Mouse (Mus musculus) kidney, adult 18-20 months (tissue): Measurements from ENCODE around the gene Ankrd34c.

Experiments
- DNase-seq: peaks from one replicate; pipeline ENCODE4 v3.0.0; 2021

The Ankrd34c gene

DNA sequence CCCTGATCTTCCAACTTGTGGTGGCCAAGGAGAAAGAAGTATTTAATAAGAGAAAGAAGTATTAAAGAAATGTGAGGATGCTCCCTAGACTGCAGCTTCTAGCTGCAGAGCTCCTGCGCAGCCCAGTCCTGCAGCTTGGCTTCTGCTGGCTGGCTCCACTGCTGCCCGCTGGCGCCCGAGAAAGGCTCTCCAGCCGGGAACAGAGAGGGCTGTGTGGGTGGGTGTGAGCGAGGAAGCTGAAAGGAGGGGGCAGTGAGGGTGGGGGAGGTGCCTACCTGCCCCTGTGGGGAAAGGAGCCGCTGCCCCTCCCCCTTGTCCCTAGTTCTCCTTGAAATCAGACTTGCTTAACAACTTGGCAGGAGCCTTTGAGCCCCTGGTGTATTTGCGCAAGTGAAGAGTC, at the start of gene Ankrd34c:
Gene Ankrd34c (minus strand): TSS at position 181 of the 400 bp plus-strand sequence.
- no peak for DNase-seq

DNA sequence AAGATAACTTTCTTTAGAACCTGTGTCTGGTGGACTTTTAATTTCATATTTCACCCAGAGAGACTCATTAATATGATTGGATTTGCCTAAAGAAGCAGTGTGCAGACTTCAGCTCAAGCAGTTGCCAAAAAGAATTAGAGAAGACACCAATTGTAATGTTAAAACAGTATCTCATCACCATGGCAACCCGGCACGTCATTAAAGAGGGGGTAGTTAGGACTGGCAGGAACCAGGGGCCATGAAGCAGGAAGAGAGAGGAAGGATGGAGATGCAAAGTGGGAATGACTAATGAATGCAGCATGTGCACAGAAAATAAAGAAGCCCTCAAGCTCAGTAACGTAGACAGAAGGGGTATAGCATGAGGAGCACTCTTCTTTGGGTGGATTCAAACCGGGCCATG, 49.3 kb upstream of the Ankrd34c start:
- DNase-seq = no peak

DNA sequence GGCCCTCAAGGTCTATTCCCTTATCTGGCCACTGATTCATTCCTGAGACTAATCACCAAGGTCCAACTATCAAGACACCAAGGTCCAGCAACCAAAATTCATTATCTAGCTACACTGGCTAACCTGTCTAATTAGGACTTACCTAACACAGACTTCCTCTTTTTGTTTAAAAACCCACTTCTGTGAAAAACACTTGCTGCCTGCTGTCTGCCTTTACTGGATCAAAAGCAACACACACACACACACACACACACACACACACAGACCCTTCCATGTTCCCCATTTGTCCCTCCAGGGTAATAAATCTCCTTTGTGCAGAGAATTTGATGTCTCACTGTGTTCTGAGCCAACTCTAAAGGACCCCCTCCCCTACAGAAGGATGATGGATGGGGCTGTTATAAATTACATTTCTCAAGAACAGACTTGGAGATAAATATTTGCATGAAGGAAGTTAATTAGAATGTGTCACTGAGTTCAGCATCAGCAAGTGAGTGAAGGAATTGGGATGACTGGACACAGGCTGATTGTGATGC, 43.2 kb upstream of the Ankrd34c start:
- no peak for DNase-seq

DNA sequence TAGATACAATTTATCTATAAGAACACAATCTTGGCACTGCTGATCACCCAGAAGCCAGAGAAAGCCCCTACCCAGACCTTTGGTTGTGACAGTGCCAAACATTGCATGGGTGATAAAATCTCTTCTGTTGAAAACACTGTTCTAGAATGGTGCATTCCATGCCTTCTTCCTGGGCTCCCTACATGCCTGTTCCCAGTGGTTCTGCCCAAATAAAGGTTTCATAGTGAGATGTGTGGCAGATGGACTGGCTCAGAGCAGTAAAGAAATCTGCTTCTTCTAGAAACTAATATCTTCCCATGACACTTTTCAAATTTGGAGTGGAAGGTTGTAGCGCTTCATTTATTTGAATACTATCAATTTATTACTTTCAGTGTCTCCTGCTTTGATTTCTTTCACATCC, 41.0 kb upstream of the Ankrd34c start:
- DNase-seq = no peak

DNA sequence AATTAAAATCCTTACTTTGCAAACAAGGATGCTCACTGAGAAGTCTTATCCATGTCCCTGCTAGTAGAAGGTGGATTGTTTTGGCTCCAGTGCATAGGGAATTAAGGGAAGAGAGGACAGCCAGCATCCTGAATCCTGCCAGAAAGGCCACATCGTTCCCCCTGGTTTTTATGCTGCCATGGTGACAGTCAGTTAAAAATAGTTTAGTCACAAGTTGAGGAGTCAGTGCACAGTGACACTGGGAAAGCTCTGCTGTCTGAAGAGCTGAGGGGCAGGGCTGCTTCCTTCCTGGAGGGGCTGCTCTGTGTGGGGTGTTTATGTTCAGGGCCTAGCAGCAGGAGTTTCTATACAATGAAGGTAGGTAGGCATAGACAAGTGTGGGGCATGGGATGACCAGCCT, 32.9 kb upstream of the Ankrd34c start:
- DNase-seq = no peak

DNA sequence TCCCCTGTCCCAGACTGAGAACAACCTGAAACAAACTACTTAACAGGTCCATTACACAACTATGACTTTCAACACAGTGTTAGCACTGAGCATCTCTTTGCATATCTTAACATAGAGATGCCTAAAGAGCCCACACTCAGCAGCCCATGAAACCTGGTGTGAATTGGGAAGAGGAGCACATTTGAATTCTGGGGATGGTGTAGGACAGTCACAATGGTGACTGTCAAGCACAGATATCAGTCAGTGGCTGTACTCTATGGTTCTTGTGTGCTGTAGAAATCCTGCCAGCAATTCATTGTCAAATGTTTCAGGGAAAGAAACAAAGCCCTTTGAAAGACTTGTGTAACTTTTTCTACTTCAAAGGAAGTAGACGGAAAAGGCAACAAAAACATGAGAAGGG, 23.7 kb upstream of the Ankrd34c start:
- no peak for DNase-seq

DNA sequence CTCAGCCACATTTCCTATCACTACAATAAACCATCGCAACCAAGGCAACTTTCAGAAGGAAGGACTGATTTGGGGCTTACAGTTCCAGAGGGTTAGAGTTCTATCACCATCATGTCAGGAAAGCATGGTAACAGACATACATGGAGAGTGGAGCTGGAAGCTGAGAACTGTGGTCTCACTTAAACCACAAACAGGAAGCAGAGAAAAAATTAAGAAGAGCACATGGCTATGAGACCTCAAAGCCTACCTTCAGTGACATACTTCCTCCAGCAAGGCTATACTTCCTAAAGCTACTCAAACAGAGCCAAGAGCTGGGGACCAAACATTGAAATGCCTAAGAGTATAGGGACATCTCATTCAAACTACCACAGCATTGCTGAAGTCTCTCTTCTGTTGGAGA, 20.3 kb upstream of the Ankrd34c start:
- DNase-seq = no peak

DNA sequence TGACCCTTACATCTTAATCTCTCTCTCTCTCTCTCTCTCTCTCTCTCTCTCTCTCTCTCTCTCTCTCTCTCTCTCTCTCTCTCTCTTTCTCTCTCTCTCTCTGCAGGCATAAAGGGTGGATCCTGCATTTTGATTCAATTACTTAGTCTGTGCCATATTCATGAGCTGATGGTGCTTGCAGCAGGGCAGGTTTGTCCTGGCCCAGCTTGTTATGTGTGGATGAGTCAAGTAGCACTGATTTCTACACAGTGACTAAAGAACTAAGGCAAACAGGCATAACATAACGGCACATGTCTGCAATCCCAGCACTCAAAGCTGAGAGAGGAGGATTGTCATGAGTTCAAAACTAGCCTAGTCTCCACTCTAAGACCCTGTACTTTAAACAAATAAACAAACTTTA, 19.9 kb upstream of the Ankrd34c start:
- no peak for DNase-seq

DNA sequence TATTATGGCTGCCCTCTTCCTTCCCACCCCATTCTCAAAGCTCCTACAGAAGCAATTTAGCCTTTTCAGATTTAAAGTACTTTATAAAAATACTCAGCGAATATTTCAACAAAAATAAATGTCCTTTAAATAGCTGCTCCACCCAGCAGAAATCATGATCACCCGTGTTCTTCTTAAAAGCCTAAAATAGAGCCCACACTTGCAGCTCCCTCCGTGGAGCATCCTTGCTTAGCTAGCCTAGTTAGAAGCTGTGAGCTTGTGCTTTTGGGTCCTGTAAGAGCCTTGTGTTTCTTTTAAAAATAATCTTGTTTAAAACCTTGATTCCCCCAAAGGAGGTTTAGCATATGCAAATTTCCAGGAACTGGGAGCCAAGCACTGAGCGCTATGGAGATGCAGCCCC, 19.3 kb upstream of the Ankrd34c start:
- no peak for DNase-seq

DNA sequence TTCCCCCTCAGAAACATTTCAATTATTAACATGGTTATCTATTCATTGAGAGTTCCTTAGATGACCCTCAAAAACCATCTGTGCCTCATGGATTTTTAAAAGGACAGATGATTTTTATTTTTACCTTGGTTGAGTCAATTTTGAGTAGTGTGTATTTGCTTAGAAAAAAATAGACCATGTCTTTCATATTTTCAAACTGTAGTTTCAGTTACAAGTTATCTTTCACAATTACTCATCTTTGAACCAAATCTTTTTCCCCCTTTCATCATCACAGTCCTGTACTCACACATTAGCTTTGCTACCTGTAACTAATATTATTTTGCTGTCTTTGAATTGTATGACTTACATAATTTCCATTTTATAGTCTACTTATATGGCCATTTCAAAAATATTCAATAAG, 1.8 kb upstream of the Ankrd34c start:
- DNase-seq = no peak

DNA sequence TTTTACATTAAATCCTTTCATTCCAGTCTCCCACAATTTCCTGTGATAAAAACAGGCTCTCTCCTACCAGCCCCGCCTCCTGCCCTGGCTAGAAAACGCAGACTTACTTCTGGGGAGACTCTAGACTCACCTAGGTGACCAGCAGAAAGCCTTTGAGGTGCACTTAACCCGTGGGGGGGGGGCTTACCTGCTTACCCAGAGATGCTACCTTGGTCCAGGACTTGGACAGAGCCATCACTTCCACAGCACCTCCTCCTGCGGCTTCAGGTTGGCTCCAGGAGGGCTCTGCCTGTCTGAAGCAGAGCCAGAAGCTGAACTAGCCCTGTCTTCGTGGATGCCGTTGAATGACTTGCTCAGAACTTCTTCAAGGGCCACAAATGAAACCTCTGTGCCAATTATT, 387 bp downstream of the Ankrd34c start:
- DNase-seq = no peak

DNA sequence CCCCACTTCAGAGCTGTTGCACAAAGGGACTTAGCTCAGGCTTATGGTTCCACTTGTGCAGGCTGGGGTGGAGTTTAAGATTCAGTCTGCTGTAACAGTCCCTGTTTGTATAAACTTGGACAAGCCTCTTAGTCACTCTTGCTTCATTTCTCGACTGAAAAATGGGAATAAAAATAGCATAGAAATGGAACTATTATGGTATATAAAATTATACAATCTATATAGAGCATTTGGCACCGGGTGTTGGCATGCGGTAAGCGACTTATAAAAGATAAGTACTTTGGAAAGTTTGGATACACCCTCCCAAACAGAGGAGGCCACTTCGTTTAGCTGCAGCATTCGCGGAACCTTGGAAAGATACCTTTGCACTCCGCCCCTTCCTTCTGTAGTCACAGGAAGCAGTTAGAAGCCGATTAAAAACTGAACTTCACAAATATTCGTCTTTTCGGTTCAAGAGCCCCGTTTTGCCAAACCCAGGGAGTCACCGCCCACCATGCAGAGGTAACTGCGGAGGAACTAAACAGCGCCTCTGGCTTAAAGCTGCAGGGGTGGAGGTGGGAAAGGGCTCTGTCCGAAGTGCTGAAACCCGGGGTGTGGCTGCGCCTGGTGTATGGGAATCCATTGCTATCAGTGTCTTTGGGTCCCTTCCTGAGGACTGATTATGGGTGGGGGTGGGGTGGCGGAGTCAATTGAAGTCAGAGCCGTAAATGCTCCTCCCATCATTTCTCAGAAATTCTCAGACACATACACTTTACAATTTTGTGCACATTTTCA, 1.2 kb downstream of the Ankrd34c start:
- DNase-seq = peak; percentile 6

DNA sequence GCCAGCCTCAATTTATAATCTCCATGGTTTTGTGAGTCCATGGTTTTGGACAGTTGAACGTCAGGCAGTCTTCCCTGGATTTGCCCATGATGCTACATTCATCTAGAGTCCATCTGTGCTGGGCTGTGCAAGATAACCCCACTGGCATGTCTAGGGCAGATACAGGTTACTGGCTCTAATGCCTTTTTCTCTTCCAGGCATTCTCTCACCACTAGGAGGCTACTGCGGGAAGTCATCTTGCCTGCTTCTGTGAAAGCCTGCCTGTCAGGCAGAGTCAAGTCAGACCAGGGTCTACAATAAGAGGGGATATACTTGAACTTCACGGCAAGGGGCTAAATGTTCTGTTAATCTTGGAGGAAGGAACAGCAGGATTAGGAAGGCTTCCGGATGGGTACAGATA, 31.4 kb downstream of the Ankrd34c start:
- no peak for DNase-seq

DNA sequence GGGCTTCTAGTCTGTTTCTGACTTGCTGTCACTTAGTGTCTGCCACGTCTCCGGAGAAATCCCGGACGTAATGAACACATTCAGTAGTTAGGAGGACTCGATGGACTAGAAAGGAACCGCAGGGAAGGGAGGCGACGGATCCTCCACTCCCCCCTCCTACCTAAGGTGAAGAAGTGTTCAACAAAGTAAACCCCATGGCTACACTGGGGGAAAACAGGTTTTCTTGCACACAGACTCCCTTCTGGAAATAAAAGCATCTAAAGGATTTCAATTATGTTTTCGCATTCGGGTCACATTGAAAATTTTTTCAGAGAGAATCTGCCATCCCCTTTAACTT, 33.1 kb downstream of the Ankrd34c start:
- no peak for DNase-seq

DNA sequence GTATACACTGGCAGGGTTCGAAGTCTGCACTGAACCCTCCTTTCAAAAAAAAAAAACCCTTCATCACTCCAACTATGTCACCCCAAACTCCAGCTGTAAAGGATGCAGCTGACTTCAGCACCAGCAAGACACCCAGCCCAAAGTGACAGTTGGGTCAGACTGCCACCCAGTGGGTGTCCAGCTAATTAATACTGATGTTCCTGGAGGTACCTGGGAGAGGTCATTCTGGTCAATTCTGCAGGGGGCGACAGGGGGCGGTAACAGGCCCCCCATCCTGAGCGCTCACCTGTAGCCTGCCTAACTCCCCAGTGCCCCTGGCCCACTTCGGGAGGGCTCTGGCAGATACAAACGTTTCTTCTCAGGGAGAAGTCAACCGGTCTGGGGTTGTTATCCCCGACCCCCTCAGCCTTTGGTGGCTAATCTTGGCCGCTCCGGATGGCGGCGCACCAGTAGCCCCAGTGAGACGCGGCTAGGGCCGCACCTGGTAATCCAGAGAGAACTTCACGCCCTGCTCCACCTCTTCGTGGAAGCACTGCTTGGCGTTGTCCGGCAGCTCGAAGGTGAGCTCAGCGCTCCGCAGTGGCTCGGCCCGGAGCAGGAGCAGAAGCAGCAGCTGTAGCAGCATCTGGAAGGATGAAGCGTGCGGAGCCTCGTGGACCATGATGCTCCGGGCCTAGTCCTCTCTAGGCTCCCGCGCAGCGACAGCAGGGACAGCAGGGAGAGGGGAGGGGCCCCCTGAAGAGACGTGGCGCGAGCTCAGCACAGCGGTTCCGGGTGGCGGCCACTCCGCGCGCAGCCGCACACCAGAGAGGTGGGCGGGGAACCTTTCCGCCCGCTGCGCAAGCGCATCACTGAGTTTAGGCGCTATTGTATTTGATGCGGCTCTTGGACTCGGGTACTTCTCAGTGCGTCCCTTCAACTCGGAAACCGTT, 33.7 kb downstream of the Ankrd34c start, which contains the start of gene Tmed3:
Gene Tmed3 (minus strand): TSS at position 804 of the 932 bp plus-strand sequence.
- DNase-seq = peak; percentile 89

DNA sequence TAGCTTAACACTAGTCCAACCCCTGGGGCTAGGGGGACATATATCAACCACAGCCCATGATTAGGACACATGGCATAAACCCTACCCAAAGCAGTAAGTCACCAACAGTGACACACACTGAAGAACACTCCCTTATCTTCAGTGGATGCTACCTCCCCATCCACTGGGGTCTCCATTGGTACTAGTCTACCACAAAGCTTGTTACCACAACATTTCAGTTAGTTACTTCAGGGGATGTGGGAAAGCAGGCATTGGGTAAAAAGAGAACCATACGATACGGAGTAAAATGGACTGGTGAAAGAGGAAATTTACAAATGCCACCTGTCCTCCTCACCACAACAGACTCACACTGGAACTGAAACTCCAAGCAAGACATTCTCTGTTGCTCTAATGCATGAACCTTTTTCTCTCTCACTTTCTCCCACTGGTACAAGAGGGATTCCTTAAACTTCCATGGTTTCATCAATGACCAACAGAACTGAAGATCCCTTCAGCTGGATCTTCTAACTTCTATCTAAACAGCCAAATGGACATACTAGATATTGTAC, 37.3 kb downstream of the Ankrd34c start:
- DNase-seq = no peak

DNA sequence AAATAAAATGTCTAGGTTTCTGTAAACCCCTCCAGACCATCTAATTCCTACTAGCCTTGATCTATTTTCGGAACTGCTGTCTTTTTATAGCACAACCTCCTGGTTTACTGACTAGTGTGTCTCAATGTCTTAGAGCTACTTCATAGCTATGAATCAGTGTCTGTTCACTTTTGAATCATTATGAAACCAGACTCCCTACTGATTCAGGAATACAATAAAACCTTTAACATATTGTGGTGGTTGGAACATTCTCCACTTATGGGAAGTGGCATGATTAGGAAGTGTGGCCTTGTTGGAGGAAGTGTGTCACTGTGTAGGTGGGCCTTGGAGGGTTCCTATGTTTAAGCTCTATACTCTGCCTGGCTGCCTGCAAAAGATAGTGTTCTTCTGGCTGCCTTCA, 43.1 kb downstream of the Ankrd34c start:
- DNase-seq = no peak

DNA sequence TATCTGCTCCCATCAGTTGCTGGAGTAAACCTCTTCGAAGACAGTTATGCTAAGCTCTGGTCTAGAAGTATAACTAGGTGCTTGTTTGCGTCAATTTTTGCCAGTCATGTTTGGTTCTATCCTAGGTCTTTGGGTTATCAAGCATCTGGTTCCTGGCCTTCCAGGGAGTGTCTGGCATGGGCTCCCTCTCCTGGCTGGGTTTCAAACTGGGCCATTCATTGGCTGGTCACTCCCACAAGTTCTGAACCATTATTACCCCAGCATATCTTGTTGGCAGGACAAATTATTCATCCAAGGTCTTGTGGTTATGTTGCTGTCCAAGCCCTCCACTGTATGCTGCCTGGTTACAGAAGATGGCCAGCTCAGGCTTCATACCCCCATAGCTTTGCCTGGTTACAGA, 44.6 kb downstream of the Ankrd34c start:
- DNase-seq = no peak

DNA sequence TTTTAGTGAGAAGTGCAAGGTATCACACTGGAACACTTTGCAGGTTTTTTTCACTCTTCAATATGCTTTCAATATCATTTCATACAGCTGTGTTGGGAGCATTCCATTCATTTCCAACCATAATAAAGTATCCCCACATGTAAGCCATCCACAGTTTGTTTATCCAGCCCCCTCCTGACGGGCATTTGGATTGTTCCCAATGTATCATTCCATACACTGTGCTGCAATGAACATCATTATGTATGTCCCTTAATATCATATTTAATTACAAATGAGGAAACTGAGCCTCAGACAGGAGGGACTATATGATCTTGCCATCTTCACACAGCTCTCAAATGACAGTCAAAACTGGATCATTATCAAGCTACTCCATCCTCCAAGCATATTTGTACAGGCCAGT, 49.1 kb downstream of the Ankrd34c start:
- no peak for DNase-seq

DNA sequence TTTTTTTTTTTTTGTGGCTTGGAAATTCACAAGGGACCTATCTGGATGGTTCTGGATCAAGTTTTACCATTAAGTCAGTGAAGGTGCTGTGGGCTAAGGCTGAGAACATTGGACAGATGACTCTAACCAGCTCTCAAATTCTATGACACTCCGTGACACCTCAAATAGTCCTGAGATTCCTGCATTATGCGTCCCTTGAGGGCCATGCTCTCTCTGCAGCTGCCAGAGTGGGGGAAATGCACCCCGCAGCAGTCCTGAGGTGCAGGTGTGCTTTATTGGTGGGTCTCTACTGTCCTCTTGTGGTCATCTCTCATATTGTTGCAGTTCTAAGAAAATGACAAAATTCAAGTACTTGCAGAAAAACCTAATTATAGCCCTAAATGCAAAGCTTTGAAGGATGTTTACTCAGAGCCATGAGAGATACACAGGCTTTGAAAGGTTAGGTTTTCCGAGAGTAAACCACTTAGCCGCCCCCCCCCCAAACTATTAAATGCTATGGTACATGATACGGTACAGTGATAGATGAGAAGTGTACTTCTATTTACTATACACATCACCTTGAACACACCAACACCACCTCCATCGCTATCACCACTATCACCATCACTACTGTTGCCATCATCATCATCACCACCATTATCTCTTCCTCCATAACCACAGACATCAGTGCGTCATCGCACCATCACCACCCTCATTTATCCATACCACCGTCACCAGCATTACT, 50.6 kb downstream of the Ankrd34c start:
- DNase-seq = no peak

DNA sequence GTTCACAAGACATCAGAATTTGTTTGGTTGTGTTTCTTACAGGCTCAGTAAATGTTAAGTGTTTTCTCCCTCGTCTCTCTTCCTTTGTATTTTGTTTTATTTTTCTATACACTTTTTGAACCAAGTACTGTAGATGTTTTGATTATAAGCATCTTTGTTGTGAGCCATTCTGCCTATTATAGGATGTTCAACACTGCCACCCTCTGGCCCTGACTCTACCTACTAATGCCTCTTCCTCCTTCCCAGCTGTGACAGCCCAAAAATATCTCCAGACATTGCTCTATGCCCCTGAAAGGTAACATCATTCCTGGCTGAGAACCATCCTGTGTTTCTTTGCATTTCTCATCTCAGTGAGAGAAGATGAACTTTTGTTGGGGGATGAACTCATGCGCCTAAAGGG, 52.0 kb downstream of the Ankrd34c start:
- DNase-seq = no peak

DNA sequence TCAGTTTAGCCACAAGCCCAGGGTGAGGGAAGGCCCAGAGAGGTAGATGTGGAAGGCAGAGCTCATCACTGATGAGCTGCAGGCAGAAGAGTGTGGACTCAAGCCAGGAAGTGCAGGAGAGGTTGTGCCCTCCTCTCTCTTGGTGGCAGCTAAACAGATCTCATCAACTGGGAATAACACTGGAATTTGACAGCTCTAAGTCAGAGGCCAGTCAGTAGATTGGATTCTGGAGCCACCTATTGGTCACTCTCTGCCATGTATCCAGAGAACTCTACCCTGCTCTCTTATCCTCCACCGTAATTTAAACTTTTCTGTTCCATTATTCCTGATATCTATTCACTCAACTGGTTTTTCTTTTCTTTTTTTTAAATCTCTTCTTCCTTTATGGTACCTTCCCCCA, 59.3 kb downstream of the Ankrd34c start:
- peak; percentile 6 for DNase-seq
